Mouse (Mus musculus): ENCODE data around the gene Grid2. TPM values are rescaled to one million over a fixed set of nuclear protein-coding genes. Genes with fewer than 3 reads are reported as not detected.

The Grid2 gene
- polyA plus RNA-seq, 1 experiment from 2014 or later, result 0.90 TPM

- Histone ChIP-seq H3K4me1 (replicated peaks; ENCODE audit: control insufficient read depth, insufficient read depth, low read length) (no peaks in the 10 kb centered on the region), H3K36me3 (ENCODE audit: control insufficient read depth, insufficient read depth, low read length) (no peaks in the 10 kb centered on the region), H3K27me3 (ENCODE audit: control insufficient read depth, insufficient read depth, low read length) (no peaks in the 10 kb centered on the region), H3K27ac (ENCODE audit: low read depth, low read length) (no peak overlapping the region), H3K9ac (ENCODE audit: low read length) (no peak overlapping the region), H3K4me3 (ENCODE audit: low read depth, low read length) (no peak overlapping the region), H3K4me2 (ENCODE audit: low read depth, low read length, severe bottlenecking) (no peak overlapping the region), H3K9me3 (ENCODE audit: control insufficient read depth, low read length) (no peaks in the 10 kb centered on the region)
- DNase-seq (ENCODE audit: low spot score) (no peak), ATAC-seq (replicated peaks; ENCODE audit: low FRiP score) (no peak)
- WGBS, result 70% methylated on average over 1 of the region's 1 CpGs
Measured at GRCm38 (mm10) chr6:64046732-64047131, 791.1 kb downstream of the Grid2 start.

- Histone ChIP-seq H3K36me3 (ENCODE audit: control insufficient read depth, insufficient read depth, low read length) (no peaks in the 10 kb centered on the region), H3K27me3 (ENCODE audit: control insufficient read depth, insufficient read depth, low read length) (no peaks in the 10 kb centered on the region), H3K4me2 (ENCODE audit: low read depth, low read length, severe bottlenecking) (no peak overlapping the region), H3K9me3 (ENCODE audit: control insufficient read depth, low read length) (no peaks in the 10 kb centered on the region), H3K4me3 (ENCODE audit: low read depth, low read length) (no peak overlapping the region), H3K27ac (ENCODE audit: low read depth, low read length) (no peak overlapping the region), H3K4me1 (replicated peaks; ENCODE audit: control insufficient read depth, insufficient read depth, low read length) (no peaks in the 10 kb centered on the region), H3K9ac (ENCODE audit: low read length) (no peak overlapping the region)
- no peak for ATAC-seq (replicated peaks; ENCODE audit: low FRiP score)
- 95% methylated on average over 5 of the region's 5 CpGs for WGBS
- DNase-seq (ENCODE audit: low spot score), result no peak
Measured at GRCm38 (mm10) chr6:64047950-64048349, 792.3 kb downstream of the Grid2 start.

GRCm38 (mm10) chr6:64063858-64064257 lies 808.2 kb downstream of the Grid2 start:
- H3K9ac ChIP-seq (ENCODE audit: low read length), result no peak overlapping the region
- WGBS, result 79% methylated on average over 7 of the region's 7 CpGs
- no peak overlapping the region for H3K4me3 ChIP-seq (ENCODE audit: low read depth, low read length)
- DNase-seq (ENCODE audit: low spot score), result no peak
- no peaks in the 10 kb centered on the region for H3K9me3 ChIP-seq (ENCODE audit: control insufficient read depth, low read length)
- H3K27ac ChIP-seq (ENCODE audit: low read depth, low read length), result no peak overlapping the region
- no peaks in the 10 kb centered on the region for H3K27me3 ChIP-seq (ENCODE audit: control insufficient read depth, insufficient read depth, low read length)
- no peak overlapping the region for H3K4me2 ChIP-seq (ENCODE audit: low read depth, low read length, severe bottlenecking)
- no peaks in the 10 kb centered on the region for H3K4me1 ChIP-seq (replicated peaks; ENCODE audit: control insufficient read depth, insufficient read depth, low read length)
- no peak for ATAC-seq (replicated peaks; ENCODE audit: low FRiP score)
- H3K36me3 ChIP-seq (ENCODE audit: control insufficient read depth, insufficient read depth, low read length), result no peaks in the 10 kb centered on the region

GRCm38 (mm10) chr6:64064704-64065103 lies 809.0 kb downstream of the Grid2 start:
- Histone ChIP-seq H3K4me2 (ENCODE audit: low read depth, low read length, severe bottlenecking) (no peak overlapping the region), H3K9me3 (ENCODE audit: control insufficient read depth, low read length) (no peaks in the 10 kb centered on the region), H3K4me3 (ENCODE audit: low read depth, low read length) (no peak overlapping the region), H3K36me3 (ENCODE audit: control insufficient read depth, insufficient read depth, low read length) (no peaks in the 10 kb centered on the region), H3K27me3 (ENCODE audit: control insufficient read depth, insufficient read depth, low read length) (no peaks in the 10 kb centered on the region), H3K4me1 (replicated peaks; ENCODE audit: control insufficient read depth, insufficient read depth, low read length) (no peaks in the 10 kb centered on the region), H3K27ac (ENCODE audit: low read depth, low read length) (no peak overlapping the region), H3K9ac (ENCODE audit: low read length) (no peak overlapping the region)
- WGBS, result 62% methylated on average over 2 of the region's 2 CpGs
- DNase-seq (ENCODE audit: low spot score) (no peak), ATAC-seq (replicated peaks; ENCODE audit: low FRiP score) (no peak)

- no peaks in the 10 kb centered on the region for H3K9me3 ChIP-seq (ENCODE audit: control insufficient read depth, low read length)
- H3K4me2 ChIP-seq (ENCODE audit: low read depth, low read length, severe bottlenecking), result no peak overlapping the region
- no peaks in the 10 kb centered on the region for H3K4me1 ChIP-seq (replicated peaks; ENCODE audit: control insufficient read depth, insufficient read depth, low read length)
- H3K27me3 ChIP-seq (ENCODE audit: control insufficient read depth, insufficient read depth, low read length), result no peaks in the 10 kb centered on the region
- H3K27ac ChIP-seq (ENCODE audit: low read depth, low read length), result no peak overlapping the region
- WGBS, result 86% methylated on average over 2 of the region's 2 CpGs
- H3K4me3 ChIP-seq (ENCODE audit: low read depth, low read length), result no peak overlapping the region
- ATAC-seq (replicated peaks; ENCODE audit: low FRiP score) (no peak), DNase-seq (ENCODE audit: low spot score) (no peak)
- no peaks in the 10 kb centered on the region for H3K36me3 ChIP-seq (ENCODE audit: control insufficient read depth, insufficient read depth, low read length)
- H3K9ac ChIP-seq (ENCODE audit: low read length), result no peak overlapping the region
Measured at GRCm38 (mm10) chr6:64073406-64073805, 817.7 kb downstream of the Grid2 start.

- Histone ChIP-seq H3K27ac (ENCODE audit: low read depth, low read length) (no peak overlapping the region), H3K4me1 (replicated peaks; ENCODE audit: control insufficient read depth, insufficient read depth, low read length) (no peaks in the 10 kb centered on the region), H3K36me3 (ENCODE audit: control insufficient read depth, insufficient read depth, low read length) (no peaks in the 10 kb centered on the region), H3K27me3 (ENCODE audit: control insufficient read depth, insufficient read depth, low read length) (no peaks in the 10 kb centered on the region), H3K9ac (ENCODE audit: low read length) (no peak overlapping the region), H3K4me2 (ENCODE audit: low read depth, low read length, severe bottlenecking) (no peak overlapping the region), H3K9me3 (ENCODE audit: control insufficient read depth, low read length) (no peaks in the 10 kb centered on the region), H3K4me3 (ENCODE audit: low read depth, low read length) (no peak overlapping the region)
- 92% methylated on average over 1 of the region's 1 CpGs for WGBS
- ATAC-seq (replicated peaks; ENCODE audit: low FRiP score) (no peak), DNase-seq (ENCODE audit: low spot score) (no peak)
Measured at GRCm38 (mm10) chr6:64077911-64078310, 822.2 kb downstream of the Grid2 start.

- Histone ChIP-seq H3K9me3 (ENCODE audit: control insufficient read depth, low read length) (no peaks in the 10 kb centered on the region), H3K4me3 (ENCODE audit: low read depth, low read length) (no peak overlapping the region), H3K4me2 (ENCODE audit: low read depth, low read length, severe bottlenecking) (no peak overlapping the region), H3K27ac (ENCODE audit: low read depth, low read length) (no peak overlapping the region), H3K36me3 (ENCODE audit: control insufficient read depth, insufficient read depth, low read length) (no peaks in the 10 kb centered on the region), H3K9ac (ENCODE audit: low read length) (no peak overlapping the region), H3K27me3 (ENCODE audit: control insufficient read depth, insufficient read depth, low read length) (no peaks in the 10 kb centered on the region), H3K4me1 (replicated peaks; ENCODE audit: control insufficient read depth, insufficient read depth, low read length) (no peaks in the 10 kb centered on the region)
- DNase-seq (ENCODE audit: low spot score) (no peak), ATAC-seq (replicated peaks; ENCODE audit: low FRiP score) (no peak)
- 74% methylated on average over 10 of the region's 10 CpGs for WGBS
Measured at GRCm38 (mm10) chr6:64098662-64099061, 843.0 kb downstream of the Grid2 start.

- ATAC-seq (replicated peaks; ENCODE audit: low FRiP score), result no peak
- Histone ChIP-seq H3K4me3 (ENCODE audit: low read depth, low read length) (no peak overlapping the region), H3K36me3 (ENCODE audit: control insufficient read depth, insufficient read depth, low read length) (no peaks in the 10 kb centered on the region), H3K4me2 (ENCODE audit: low read depth, low read length, severe bottlenecking) (no peak overlapping the region), H3K27me3 (ENCODE audit: control insufficient read depth, insufficient read depth, low read length) (no peaks in the 10 kb centered on the region), H3K4me1 (replicated peaks; ENCODE audit: control insufficient read depth, insufficient read depth, low read length) (no peaks in the 10 kb centered on the region), H3K9ac (ENCODE audit: low read length) (no peak overlapping the region), H3K27ac (ENCODE audit: low read depth, low read length) (no peak overlapping the region), H3K9me3 (ENCODE audit: control insufficient read depth, low read length) (no peaks in the 10 kb centered on the region)
- 84% methylated on average over 2 of the region's 2 CpGs for WGBS
- DNase-seq (ENCODE audit: low spot score), result no peak
Measured at GRCm38 (mm10) chr6:64114594-64114993, 858.9 kb downstream of the Grid2 start.

GRCm38 (mm10) chr6:64136275-64136674 lies 880.6 kb downstream of the Grid2 start:
- Histone ChIP-seq H3K36me3 (ENCODE audit: control insufficient read depth, insufficient read depth, low read length) (no peaks in the 10 kb centered on the region), H3K9ac (ENCODE audit: low read length) (no peak overlapping the region), H3K4me2 (ENCODE audit: low read depth, low read length, severe bottlenecking) (no peak overlapping the region), H3K4me3 (ENCODE audit: low read depth, low read length) (no peak overlapping the region), H3K27me3 (ENCODE audit: control insufficient read depth, insufficient read depth, low read length) (no peaks in the 10 kb centered on the region), H3K9me3 (ENCODE audit: control insufficient read depth, low read length) (no peaks in the 10 kb centered on the region), H3K4me1 (replicated peaks; ENCODE audit: control insufficient read depth, insufficient read depth, low read length) (no peaks in the 10 kb centered on the region), H3K27ac (ENCODE audit: low read depth, low read length) (no peak overlapping the region)
- ATAC-seq (replicated peaks; ENCODE audit: low FRiP score) (no peak), DNase-seq (ENCODE audit: low spot score) (no peak)
- 72% methylated on average over 9 of the region's 9 CpGs for WGBS

All from forebrain, embryonic 11.5 days (tissue).